Mouse (Mus musculus): ENCODE measurements at regions not wholly inside any gene's neighbourhood (a gene's known extent, or its start where the extent isn't known, plus 50 kb on each side); places are given as distances from the start of the nearest gene placed in this dataset.

- WGBS = 21% methylated on average over 2 of the region's 2 CpGs
- DNase-seq (ENCODE audit: low read depth, low spot score) = peak; percentile 4
These were observed 223.2 kb upstream of the Agtr1b start for GRCm38 (mm10) chr3:20590143-20590542.

- no peak for DNase-seq (ENCODE audit: low read depth, low spot score)
- WGBS = 45% methylated on average over 2 of the region's 2 CpGs
These were observed 184.6 kb upstream of the Agtr1b start for GRCm38 (mm10) chr3:20551563-20551962.

GRCm38 (mm10) chr3:20543991-20544390 is 177.0 kb upstream of the Agtr1b start:
- 77% methylated on average over 7 of the region's 7 CpGs for WGBS
- no peak for DNase-seq (ENCODE audit: low read depth, low spot score)

GRCm38 (mm10) chr3:20538492-20539004 is 171.6 kb upstream of the Agtr1b start:
- no peak for DNase-seq (ENCODE audit: low read depth, low spot score)
- WGBS = 63% methylated on average over 4 of the region's 4 CpGs

- DNase-seq (ENCODE audit: low read depth, low spot score) = no peak
- WGBS = 56% methylated on average over 6 of the region's 6 CpGs
These were observed 153.8 kb upstream of the Agtr1b start for GRCm38 (mm10) chr3:20520738-20521137.

- DNase-seq (ENCODE audit: low read depth, low spot score) = peak; percentile 14
- WGBS = 3% methylated on average over 2 of the region's 2 CpGs
These were observed 142.2 kb upstream of the Agtr1b start for GRCm38 (mm10) chr3:20509192-20509591.

- DNase-seq (ENCODE audit: low read depth, low spot score) = no peak
- 82% methylated on average over 5 of the region's 5 CpGs for WGBS
These were observed 138.6 kb upstream of the Agtr1b start for GRCm38 (mm10) chr3:20505546-20505945.

Measured in large intestine, adult 2 months (tissue).